Mouse (Mus musculus): Measurements from ENCODE around the gene Pnma3. TPM values are rescaled to one million over a fixed set of nuclear protein-coding genes. Genes with fewer than 3 reads are reported as not detected.
A peak's percentile ranks its signal among the peaks of the same experiment; 100 is the strongest.
"Not testable (repeated sequence)": the region's sequence is repeated elsewhere in the genome, so short reads cannot be mapped to it uniquely, and the experiment has no call there.

Pnma3 gene
- 10 to 100 TPM; 28.7 to 30.8 TPM for total RNA-seq (2021)

- no peak for DNase-seq (ENCODE audit: extremely low spot score in 1 of 2, low spot score in 2 of 2)
- intact Hi-C loops (cut with DNase I) = loop anchor here (5.0 to 10.0 kb wide), 3 partner anchors 163 to 420 kb away; partner anchors contain the start of genes Bgn, F8a and Trex2
Observed at GRCm38 (mm10) chrX:73064415-73064793, at the start of gene Pnma3. Gene Pnma3, plus strand, starts transcription at chrX:73064787.

GRCm38 (mm10) chrX:73037003-73037402 lies 27.6 kb upstream of the Pnma3 start, which contains the start of gene Pnma5:
Gene Pnma5, minus strand, starts transcription at chrX:73037103.
- DNase-seq (ENCODE audit: extremely low spot score in 1 of 2, low spot score in 2 of 2) = no peak
- intact Hi-C loops (cut with DNase I) = no loop called here

GRCm38 (mm10) chrX:73038831-73039230 lies 25.8 kb upstream of the Pnma3 start:
- DNase-seq (ENCODE audit: extremely low spot score in 1 of 2, low spot score in 2 of 2) = no peak
- intact Hi-C loops (cut with DNase I) = no loop called here

- DNase-seq (ENCODE audit: extremely low spot score in 1 of 2, low spot score in 2 of 2) = no peak
- intact Hi-C loops (cut with DNase I) = no loop called here
Observed at GRCm38 (mm10) chrX:73039666-73040065, 24.9 kb upstream of the Pnma3 start.

- DNase-seq (ENCODE audit: extremely low spot score in 1 of 2, low spot score in 2 of 2) = peak; percentile 91 to 92
- intact Hi-C loops (cut with DNase I) = no loop called here
Observed at GRCm38 (mm10) chrX:73053860-73054563, 10.6 kb upstream of the Pnma3 start.

- DNase-seq (ENCODE audit: extremely low spot score in 1 of 2, low spot score in 2 of 2) = no peak
- intact Hi-C loops (cut with DNase I) = loop anchor here (5.0 to 10.0 kb wide), 3 partner anchors 166 to 423 kb away; partner anchors contain the start of genes Bgn, F8a and Trex2
Observed at GRCm38 (mm10) chrX:73061528-73061927, 3.1 kb upstream of the Pnma3 start.

DNA sequence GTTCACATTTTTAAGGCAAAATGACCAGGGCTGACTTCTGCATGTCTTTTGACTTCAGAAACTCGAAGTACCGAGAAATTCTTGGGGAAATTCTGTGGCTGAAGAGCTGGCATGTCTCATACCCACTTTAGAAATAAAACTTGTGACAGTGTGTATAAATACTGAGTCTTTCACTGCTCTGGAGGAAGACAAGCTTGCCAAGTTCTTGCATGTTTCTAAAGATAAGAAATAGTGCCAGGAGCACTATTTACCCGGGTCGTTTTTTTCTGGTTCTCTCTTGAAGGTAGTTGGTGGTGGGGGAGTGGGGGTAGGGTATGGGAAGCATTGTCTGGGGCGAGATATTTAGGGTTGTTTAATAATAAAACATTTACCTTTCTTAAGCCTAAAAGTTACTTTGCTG lies 2.3 kb upstream of the Pnma3 start:
- no peak for DNase-seq (ENCODE audit: extremely low spot score in 1 of 2, low spot score in 2 of 2)
- intact Hi-C loops (cut with DNase I) = loop anchor here (5.0 to 10.0 kb wide), 3 partner anchors 165 to 422 kb away; partner anchors contain the start of genes Bgn, F8a and Trex2

- DNase-seq (ENCODE audit: extremely low spot score in 1 of 2, low spot score in 2 of 2) = peak; percentile 27 to 61
- intact Hi-C loops (cut with DNase I) = loop anchor here (5.0 to 10.0 kb wide), 3 partner anchors 164 to 421 kb away; partner anchors contain the start of genes Bgn, F8a and Trex2
Observed at GRCm38 (mm10) chrX:73063512-73064414, 824 bp upstream of the Pnma3 start.

DNA sequence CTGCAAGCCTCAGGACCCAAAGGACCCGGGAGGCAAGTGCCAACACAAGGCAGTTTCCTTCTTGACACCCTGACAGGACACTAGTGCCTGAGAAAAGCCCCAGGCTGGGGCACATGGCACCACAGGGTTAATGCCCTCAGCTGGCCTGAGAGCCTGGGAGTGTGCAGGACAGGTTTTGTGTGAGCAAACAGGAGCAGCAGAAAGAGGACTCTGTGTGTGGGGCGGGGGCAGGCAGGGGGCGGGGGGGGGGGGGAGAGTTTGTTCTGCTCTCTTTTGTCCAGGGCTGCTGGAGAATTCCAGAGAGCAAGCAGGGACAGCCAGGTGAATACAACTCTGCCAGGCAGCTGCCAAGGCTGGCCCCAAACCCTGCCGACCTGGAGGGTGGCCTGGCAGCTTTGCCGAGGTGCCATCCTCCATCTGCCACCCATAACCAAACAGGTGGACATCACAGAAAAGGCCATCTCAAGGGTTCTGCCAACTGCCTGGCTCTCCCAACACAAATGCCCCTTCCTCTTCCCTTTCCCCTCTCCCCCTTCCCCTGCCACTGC lies 2.3 kb downstream of the Pnma3 start:
- DNase-seq (ENCODE audit: extremely low spot score in 1 of 2, low spot score in 2 of 2) = not testable (repeated sequence)

GRCm38 (mm10) chrX:73082267-73083055 lies 17.9 kb downstream of the Pnma3 start, which contains the start of gene Xlr4a:
Gene Xlr4a, minus strand, starts transcription at chrX:73082478.
- DNase-seq (ENCODE audit: extremely low spot score in 1 of 2, low spot score in 2 of 2); intact Hi-C loops (cut with DNase I): not testable (repeated sequence)

More for the DNA sequence above, 2.3 kb downstream of the Pnma3 start:
- intact Hi-C loops (cut with DNase I) = loop anchor here (10.0 kb wide), 2 partner anchors 368 to 418 kb away; partner anchors contain the start of genes Bgn and Trex2

GRCm38 (mm10) chrX:73096941-73097508 lies 32.4 kb downstream of the Pnma3 start, which contains the start of gene Xlr3a:
Gene Xlr3a, minus strand, starts transcription at chrX:73097095.
- intact Hi-C loops (cut with DNase I); DNase-seq (ENCODE audit: extremely low spot score in 1 of 2, low spot score in 2 of 2): not testable (repeated sequence)

GRCm38 (mm10) chrX:73116747-73117146 lies 52.2 kb downstream of the Pnma3 start, which contains the start of gene Gm14685:
Gene Gm14685, plus strand, starts transcription at chrX:73117047.
- intact Hi-C loops (cut with DNase I); DNase-seq (ENCODE audit: extremely low spot score in 1 of 2, low spot score in 2 of 2): not testable (repeated sequence)

Other genes starting within 250 kb of the Pnma3 start
- gene Gabrq, start 239.6 kb upstream of the Pnma3 start, total RNA-seq (2021) = 1 to 10 TPM; 4.5 to 4.6 TPM
- 10 to 100 TPM; 54.1 to 55.2 TPM for gene Cetn2, start 146.4 kb upstream of the Pnma3 start, total RNA-seq (2021)
- 10 to 100 TPM; 47.7 to 52.7 TPM for gene Nsdhl, start 146.2 kb upstream of the Pnma3 start, total RNA-seq (2021)
- gene Zfp185, start 77.4 kb upstream of the Pnma3 start, total RNA-seq (2021) = 1 to 10 TPM in 1 of 2 experiments, under 1 TPM in 1; 0.90 to 1.0 TPM
- gene Pnma5, start 27.7 kb upstream of the Pnma3 start, total RNA-seq (2021) = under 1 TPM; 0.41 to 0.59 TPM
- under 1 TPM in 1 of 2 experiments, not detected in 1; 0.91 TPM for gene Xlr4a, start 17.7 kb downstream of the Pnma3 start, total RNA-seq (2021)
- gene Xlr3a, start 32.3 kb downstream of the Pnma3 start, total RNA-seq (2021) = 1 to 10 TPM in 1 of 2 experiments, under 1 TPM in 1; 0.51 to 4.8 TPM
- gene Gm14685, start 52.3 kb downstream of the Pnma3 start, total RNA-seq (2021) = 1 to 10 TPM; 1.5 to 1.9 TPM
- gene Xlr5b, start 84.0 kb downstream of the Pnma3 start, total RNA-seq (2021) = not detected
- gene DXBay18, start 84.7 kb downstream of the Pnma3 start, total RNA-seq (2021) = 1 to 10 TPM in 1 of 2 experiments, under 1 TPM in 1; 0.91 to 1.4 TPM
- gene Spin2d, start 112.2 kb downstream of the Pnma3 start, total RNA-seq (2021) = not detected
- 1 to 10 TPM; 1.2 to 9.8 TPM for gene Xlr3b, start 127.4 kb downstream of the Pnma3 start, total RNA-seq (2021)
- gene Xlr4b, start 149.5 kb downstream of the Pnma3 start, total RNA-seq (2021) = 1 to 10 TPM in 1 of 2 experiments, under 1 TPM in 1; 0.45 to 1.1 TPM
- 10 to 100 TPM; 14.3 to 15.1 TPM for gene F8a, start 163.5 kb downstream of the Pnma3 start, total RNA-seq (2021)
- gene Xlr4c, start 178.3 kb downstream of the Pnma3 start, total RNA-seq (2021) = under 1 TPM in 1 of 2 experiments, not detected in 1; 0.90 TPM
- gene Xlr3c, start 200.6 kb downstream of the Pnma3 start, total RNA-seq (2021) = not detected
- gene Xlr5a, start 228.2 kb downstream of the Pnma3 start, total RNA-seq (2021) = not detected
- not detected for gene Xlr5c, start 228.2 kb downstream of the Pnma3 start, total RNA-seq (2021)

Measured in left cerebral cortex, postnatal 10 days (tissue).